22 mouse cellular contexts compared by ENCODE assay signal in genomic region chr8:3522007-3522697, GRCm38 (mm10). TPM values are rescaled to one million over a fixed set of nuclear protein-coding genes. Genes with fewer than 3 reads are reported as not detected.
DNase-seq lines count a peak whose midpoint lies in the region; ATAC-seq and TF ChIP-seq lines count a peak whose summit lies in the region.
"Had no signal": no experiment of that assay in that cellular context is flagged by ENCODE, and none has a peak within 500 bp of the region (broad histone marks: within the 10 kb centered on the region; RNA-seq: fewer than 3 reads in every experiment).

No protein-coding gene starts in this region.

- TF ChIP-seq EP300 in liver, postnatal 0 days (IDR thresholded peaks at IDR 0.05; ENCODE audit: low read depth), result peak; percentile 95
- TF ChIP-seq EP300 in heart, adult 2 months (IDR thresholded peaks at IDR 0.05; ENCODE audit: insufficient read depth, low read depth, low read length), result no peak

- no peaks in the 10 kb centered on the region for H3K27me3 ChIP-seq in intestine, embryonic 15.5 days (replicated peaks)
- no peaks in the 10 kb centered on the region for H3K27me3 ChIP-seq in intestine, postnatal 0 days (replicated peaks; ENCODE audit: control insufficient read depth, insufficient read depth, low read length)
- H3K27me3 ChIP-seq in liver, postnatal 0 days (ENCODE audit: insufficient read depth, low read length), result no peaks in the 10 kb centered on the region
- no peaks in the 10 kb centered on the region for H3K27me3 ChIP-seq in stomach, embryonic 15.5 days (replicated peaks)
- H3K27me3 ChIP-seq in heart, adult 2 months (ENCODE audit: control insufficient read depth, insufficient read depth, low read length), result no peaks in the 10 kb centered on the region
- no peaks in the 10 kb centered on the region for H3K27me3 ChIP-seq in hindbrain, embryonic 10.5 days (ENCODE audit: insufficient read depth, poor library complexity, severe bottlenecking)
- H3K27me3 ChIP-seq: embryonic facial prominence, embryonic 15.5 days; hindbrain, embryonic 15.5 days; limb, embryonic 12.5 days; midbrain, embryonic 12.5 days; neural tube, embryonic 15.5 days had no signal

- no peak for TF ChIP-seq POLR2A in heart, adult 2 months (IDR thresholded peaks at IDR 0.05; ENCODE audit: insufficient read depth, low read depth, low read length)

- peaks cover 18% of the 10 kb centered on the region for H3K36me3 ChIP-seq in intestine, embryonic 15.5 days
- peaks cover 53% of the 10 kb centered on the region for H3K36me3 ChIP-seq in intestine, postnatal 0 days (ENCODE audit: control insufficient read depth, insufficient read depth)
- H3K36me3 ChIP-seq in liver, postnatal 0 days (replicated peaks; ENCODE audit: insufficient read depth, low read length), result peaks cover 37% of the 10 kb centered on the region
- peaks cover 29% of the 10 kb centered on the region for H3K36me3 ChIP-seq in stomach, embryonic 15.5 days
- no peaks in the 10 kb centered on the region; the same call in 1 of the 2 replicates for H3K36me3 ChIP-seq in heart, adult 2 months (ENCODE audit: control insufficient read depth, insufficient read depth, low read length)
- peaks cover 44% of the 10 kb centered on the region for H3K36me3 ChIP-seq in hindbrain, embryonic 10.5 days

- H3K4me2 ChIP-seq in intestine, embryonic 15.5 days (replicated peaks), result no peak overlapping the region
- no peak overlapping the region for H3K4me2 ChIP-seq in intestine, postnatal 0 days (replicated peaks; ENCODE audit: low read depth)
- peak overlapping the region; percentile 58 for H3K4me2 ChIP-seq in liver, postnatal 0 days (ENCODE audit: low read depth, low read length)
- no peak overlapping the region for H3K4me2 ChIP-seq in stomach, embryonic 15.5 days
- H3K4me2 ChIP-seq: embryonic facial prominence, embryonic 15.5 days; hindbrain, embryonic 15.5 days; limb, embryonic 12.5 days; midbrain, embryonic 12.5 days; neural tube, embryonic 15.5 days had no signal

- WGBS in intestine, embryonic 15.5 days, result 86% methylated on average over 13 of the region's 13 CpGs
- WGBS in intestine, postnatal 0 days, result 91% methylated on average over 13 of the region's 13 CpGs
- 58% methylated on average over 13 of the region's 13 CpGs for WGBS in liver, postnatal 0 days (ENCODE audit: insufficient replicate concordance)
- 87% methylated on average over 13 of the region's 13 CpGs for WGBS in stomach, embryonic 15.5 days
- 86% methylated on average over 13 of the region's 13 CpGs for WGBS in heart, adult 2 months
- WGBS in hindbrain, embryonic 10.5 days, result 90% methylated on average over 13 of the region's 13 CpGs

- no peak for TF ChIP-seq CTCF in intestine, postnatal 0 days (IDR thresholded peaks at IDR 0.05; ENCODE audit: low read depth)
- TF ChIP-seq CTCF in liver, postnatal 0 days (IDR thresholded peaks at IDR 0.05; ENCODE audit: low read depth), result no peak
- TF ChIP-seq CTCF in heart, adult 2 months (IDR thresholded peaks at IDR 0.05), result no peak

- peak; percentile 68; the same call in 1 of the 2 replicates for ATAC-seq in intestine, embryonic 15.5 days
- ATAC-seq in intestine, postnatal 0 days, result no peak
- peak; percentile 95 for ATAC-seq in erythroid progenitor cell, adult 5-6 weeks (replicated peaks; ENCODE audit: low FRiP score, poor library complexity, severe bottlenecking)
- peak; percentile 99 for ATAC-seq in liver, postnatal 0 days
- ATAC-seq in stomach, embryonic 15.5 days (ENCODE audit: insufficient read depth, low FRiP score, low read depth), result peak; percentile 92
- ATAC-seq: lung, postnatal 0 days had no signal

- no peak overlapping the region for H3K4me3 ChIP-seq in intestine, embryonic 15.5 days (replicated peaks)
- H3K4me3 ChIP-seq in intestine, postnatal 0 days (ENCODE audit: low read depth, low read length), result no peak overlapping the region
- no peak overlapping the region for H3K4me3 ChIP-seq in liver, postnatal 0 days (ENCODE audit: low read depth, low read length)
- no peak overlapping the region for H3K4me3 ChIP-seq in stomach, embryonic 15.5 days (replicated peaks)
- H3K4me3 ChIP-seq in heart, adult 2 months, result no peak overlapping the region
- no peak overlapping the region for H3K4me3 ChIP-seq in hindbrain, embryonic 10.5 days
- H3K4me3 ChIP-seq: embryonic facial prominence, embryonic 15.5 days; hindbrain, embryonic 15.5 days; limb, embryonic 12.5 days; midbrain, embryonic 12.5 days; neural tube, embryonic 15.5 days had no signal

- no peaks in the 10 kb centered on the region for H3K9me3 ChIP-seq in intestine, embryonic 15.5 days
- H3K9me3 ChIP-seq in intestine, postnatal 0 days (ENCODE audit: control insufficient read depth), result no peaks in the 10 kb centered on the region
- H3K9me3 ChIP-seq in liver, postnatal 0 days (ENCODE audit: low read length), result no peaks in the 10 kb centered on the region
- no peaks in the 10 kb centered on the region for H3K9me3 ChIP-seq in stomach, embryonic 15.5 days
- no peaks in the 10 kb centered on the region for H3K9me3 ChIP-seq in hindbrain, embryonic 10.5 days
- H3K9me3 ChIP-seq: embryonic facial prominence, embryonic 15.5 days; hindbrain, embryonic 15.5 days; limb, embryonic 12.5 days; midbrain, embryonic 12.5 days; neural tube, embryonic 15.5 days had no signal

- intact Hi-C loops in heart, adult 2 months (cut with DNase I), result no loop called here

- no peak overlapping the region for H3K27ac ChIP-seq in intestine, embryonic 15.5 days
- no peak overlapping the region for H3K27ac ChIP-seq in intestine, postnatal 0 days (ENCODE audit: low read depth, low read length)
- H3K27ac ChIP-seq in liver, postnatal 0 days (ENCODE audit: low read depth), result peak overlapping the region; percentile 86
- H3K27ac ChIP-seq in stomach, embryonic 15.5 days, result no peak overlapping the region
- no peak overlapping the region for H3K27ac ChIP-seq in heart, adult 2 months
- no peak overlapping the region for H3K27ac ChIP-seq in hindbrain, embryonic 10.5 days
- H3K27ac ChIP-seq: embryonic facial prominence, embryonic 15.5 days; hindbrain, embryonic 15.5 days; limb, embryonic 12.5 days; midbrain, embryonic 12.5 days; neural tube, embryonic 15.5 days had no signal

- no peak overlapping the region for H3K9ac ChIP-seq in intestine, embryonic 15.5 days
- H3K9ac ChIP-seq in intestine, postnatal 0 days (ENCODE audit: low read depth, low read length), result no peak overlapping the region
- no peak overlapping the region for H3K9ac ChIP-seq in liver, postnatal 0 days (replicated peaks)
- H3K9ac ChIP-seq in stomach, embryonic 15.5 days, result no peak overlapping the region
- no peak overlapping the region for H3K9ac ChIP-seq in heart, adult 2 months (ENCODE audit: low read depth, low read length)
- H3K9ac ChIP-seq: embryonic facial prominence, embryonic 15.5 days; hindbrain, embryonic 15.5 days; limb, embryonic 12.5 days; midbrain, embryonic 12.5 days; neural tube, embryonic 15.5 days had no signal

- no peaks in the 10 kb centered on the region for H3K79me2 ChIP-seq in heart, adult 2 months (replicated peaks; ENCODE audit: control insufficient read depth, insufficient read depth, low read length)

- DNase-seq in liver, postnatal 0 days, result peak; percentile 65
- no peak for DNase-seq in right cerebral cortex, postnatal 25 days
- no peak for DNase-seq in heart, adult 2 months
- no peak for DNase-seq in hindbrain, embryonic 10.5 days (ENCODE audit: low spot score)
- DNase-seq: cerebellum, adult 2 months; heart, adult 18-20 months; heart, postnatal 10 days; kidney, adult 2 months; thymus, postnatal 14 days had no signal

- no peaks in the 10 kb centered on the region; the same call in 1 of the 2 replicates for H3K4me1 ChIP-seq in intestine, embryonic 15.5 days (replicated peaks)
- H3K4me1 ChIP-seq in intestine, postnatal 0 days (replicated peaks; ENCODE audit: control insufficient read depth, insufficient read depth, low read length), result no peaks in the 10 kb centered on the region
- peaks cover 15% of the 10 kb centered on the region for H3K4me1 ChIP-seq in liver, postnatal 0 days (ENCODE audit: insufficient read depth)
- no peaks in the 10 kb centered on the region; the same call in 1 of the 2 replicates for H3K4me1 ChIP-seq in stomach, embryonic 15.5 days
- H3K4me1 ChIP-seq in heart, adult 2 months (ENCODE audit: control insufficient read depth, insufficient read depth, low read length), result no peaks in the 10 kb centered on the region
- H3K4me1 ChIP-seq in hindbrain, embryonic 10.5 days (replicated peaks), result peaks cover 2% of the 10 kb centered on the region
- H3K4me1 ChIP-seq: limb, embryonic 12.5 days had no signal

RNA-seq across cellular contexts. Expression of gene Pnpla6, which starts 7.0 kb away (rescaled TPM):
- 34.4 and 36.7 TPM in 2 replicates for polyA plus RNA-seq in intestine, embryonic 15.5 days (2015; fragmentation: Nextera tagmentation; extraction: Ambion mirVana)
- 36.1 and 43.9 TPM in 2 replicates for polyA plus RNA-seq in intestine, postnatal 0 days (2015; fragmentation: Nextera tagmentation; extraction: Ambion mirVana)
- 110 and 131 TPM in 2 replicates for total RNA-seq in erythroid progenitor cell, adult 5-6 weeks (2015; ENCODE audit: low replicate concordance)
- 147 and 272 TPM in 2 replicates for total RNA-seq in erythroid progenitor cell, adult 5-6 weeks (2017; ENCODE audit: low replicate concordance)
- polyA plus RNA-seq in liver, postnatal 0 days (2015; fragmentation: Nextera tagmentation; extraction: Ambion mirVana), result 6.4 TPM in 2 replicates
- polyA plus RNA-seq in stomach, embryonic 15.5 days (2015; fragmentation: Nextera tagmentation; extraction: Ambion mirVana), result 27.9 and 35.5 TPM in 2 replicates
- total RNA-seq in heart, adult 2 months (2021), result 10 to 100 TPM in 1 of 2 experiments, 1 to 10 TPM in 1; 8.5 to 11.1 TPM
- polyA plus RNA-seq in heart, adult 2 months (2012; rRNA removed), result 24.8 and 25.1 TPM in 2 replicates
- polyA plus RNA-seq in hindbrain, embryonic 10.5 days (2016; fragmentation: Nextera tagmentation; extraction: Ambion mirVana), result 22.4 and 23.1 TPM in 2 replicates

RNA-seq across cellular contexts. Expression of gene Mcoln1, which starts 21.9 kb away (rescaled TPM):
- 52.4 and 60.9 TPM in 2 replicates for polyA plus RNA-seq in intestine, embryonic 15.5 days (2015; fragmentation: Nextera tagmentation; extraction: Ambion mirVana)
- polyA plus RNA-seq in intestine, postnatal 0 days (2015; fragmentation: Nextera tagmentation; extraction: Ambion mirVana), result 105 and 123 TPM in 2 replicates
- total RNA-seq in erythroid progenitor cell, adult 5-6 weeks (2015; ENCODE audit: low replicate concordance), result 45.3 and 65.2 TPM in 2 replicates
- total RNA-seq in erythroid progenitor cell, adult 5-6 weeks (2017; ENCODE audit: low replicate concordance), result 82.9 and 267 TPM in 2 replicates
- polyA plus RNA-seq in liver, postnatal 0 days (2015; fragmentation: Nextera tagmentation; extraction: Ambion mirVana), result 19.9 and 20.6 TPM in 2 replicates
- polyA plus RNA-seq in stomach, embryonic 15.5 days (2015; fragmentation: Nextera tagmentation; extraction: Ambion mirVana), result 47.7 and 48.5 TPM in 2 replicates
- total RNA-seq in heart, adult 2 months (2021), result 10 to 100 TPM; 20.6 to 23.1 TPM
- polyA plus RNA-seq in heart, adult 2 months (2012; rRNA removed), result 86.9 and 123 TPM in 2 replicates
- 63.4 and 73.9 TPM in 2 replicates for polyA plus RNA-seq in hindbrain, embryonic 10.5 days (2016; fragmentation: Nextera tagmentation; extraction: Ambion mirVana)

RNA-seq across cellular contexts. Expression of gene Zfp358, which starts 29.2 kb away (rescaled TPM):
- polyA plus RNA-seq in intestine, embryonic 15.5 days (2015; fragmentation: Nextera tagmentation; extraction: Ambion mirVana), result 31.3 and 32.6 TPM in 2 replicates
- 16.5 and 18.1 TPM in 2 replicates for polyA plus RNA-seq in intestine, postnatal 0 days (2015; fragmentation: Nextera tagmentation; extraction: Ambion mirVana)
- 2.9 TPM in 1 of 2 replicates, not detected in the other for total RNA-seq in erythroid progenitor cell, adult 5-6 weeks (2015; ENCODE audit: low replicate concordance)
- 2.0 TPM in 1 of 2 replicates, not detected in the other for total RNA-seq in erythroid progenitor cell, adult 5-6 weeks (2017; ENCODE audit: low replicate concordance)
- 4.9 and 6.3 TPM in 2 replicates for polyA plus RNA-seq in liver, postnatal 0 days (2015; fragmentation: Nextera tagmentation; extraction: Ambion mirVana)
- polyA plus RNA-seq in stomach, embryonic 15.5 days (2015; fragmentation: Nextera tagmentation; extraction: Ambion mirVana), result 34.5 and 38.6 TPM in 2 replicates
- total RNA-seq in heart, adult 2 months (2021), result 10 to 100 TPM; 24.9 to 30.7 TPM
- 51.3 and 53.9 TPM in 2 replicates for polyA plus RNA-seq in heart, adult 2 months (2012; rRNA removed)
- polyA plus RNA-seq in hindbrain, embryonic 10.5 days (2016; fragmentation: Nextera tagmentation; extraction: Ambion mirVana), result 74.1 and 98.1 TPM in 2 replicates

RNA-seq across cellular contexts. Expression of gene C330021F23Rik, which starts 45.6 kb away (rescaled TPM):
- polyA plus RNA-seq in intestine, embryonic 15.5 days (2015; fragmentation: Nextera tagmentation; extraction: Ambion mirVana), result 5.0 and 5.1 TPM in 2 replicates
- 0.63 and 0.76 TPM in 2 replicates for polyA plus RNA-seq in intestine, postnatal 0 days (2015; fragmentation: Nextera tagmentation; extraction: Ambion mirVana)
- not detected in 2 replicates for total RNA-seq in erythroid progenitor cell, adult 5-6 weeks (2015; ENCODE audit: low replicate concordance)
- not detected in 2 replicates for total RNA-seq in erythroid progenitor cell, adult 5-6 weeks (2017; ENCODE audit: low replicate concordance)
- 0.89 and 1.0 TPM in 2 replicates for polyA plus RNA-seq in liver, postnatal 0 days (2015; fragmentation: Nextera tagmentation; extraction: Ambion mirVana)
- polyA plus RNA-seq in stomach, embryonic 15.5 days (2015; fragmentation: Nextera tagmentation; extraction: Ambion mirVana), result 1.8 and 2.7 TPM in 2 replicates
- total RNA-seq in heart, adult 2 months (2021), result under 1 TPM in 1 of 2 experiments, not detected in 1; 0.39 TPM
- 0.50 TPM in 1 of 2 replicates, not detected in the other for polyA plus RNA-seq in heart, adult 2 months (2012; rRNA removed)
- polyA plus RNA-seq in hindbrain, embryonic 10.5 days (2016; fragmentation: Nextera tagmentation; extraction: Ambion mirVana), result 6.1 and 8.3 TPM in 2 replicates
- total RNA-seq: gastrocnemius, adult 8-10 months had no signal

RNA-seq across cellular contexts. Expression of gene Tex45, which starts 51.5 kb away (rescaled TPM):
- not detected in 2 replicates for polyA plus RNA-seq in intestine, embryonic 15.5 days (2015; fragmentation: Nextera tagmentation; extraction: Ambion mirVana)
- polyA plus RNA-seq in intestine, postnatal 0 days (2015; fragmentation: Nextera tagmentation; extraction: Ambion mirVana), result not detected in 2 replicates
- not detected in 2 replicates for total RNA-seq in erythroid progenitor cell, adult 5-6 weeks (2015; ENCODE audit: low replicate concordance)
- not detected in 2 replicates for total RNA-seq in erythroid progenitor cell, adult 5-6 weeks (2017; ENCODE audit: low replicate concordance)
- polyA plus RNA-seq in liver, postnatal 0 days (2015; fragmentation: Nextera tagmentation; extraction: Ambion mirVana), result not detected in 2 replicates
- polyA plus RNA-seq in stomach, embryonic 15.5 days (2015; fragmentation: Nextera tagmentation; extraction: Ambion mirVana), result not detected in 2 replicates
- under 1 TPM in 1 of 2 experiments, not detected in 1; 0.14 TPM for total RNA-seq in heart, adult 2 months (2021)
- 0.12 TPM in 1 of 2 replicates, not detected in the other for polyA plus RNA-seq in heart, adult 2 months (2012; rRNA removed)
- not detected in 2 replicates for polyA plus RNA-seq in hindbrain, embryonic 10.5 days (2016; fragmentation: Nextera tagmentation; extraction: Ambion mirVana)
- total RNA-seq: gastrocnemius, adult 8-10 months; heart, adult 18-20 months; left cerebral cortex, adult 18-20 months had no signal
- polyA plus RNA-seq: embryonic facial prominence, embryonic 15.5 days; large intestine, adult 2 months; limb, embryonic 12.5 days; lung, postnatal 0 days had no signal
